Mouse (Mus musculus) liver, embryonic 14.5 days (tissue): ENCODE results near the gene Dync2li1.

Experiments used
- CTCF ChIP-seq: IDR thresholded peaks from 2 replicates; pipeline ENCODE4 v1.5.1; 2016; ENCODE audit warnings: antibody characterized with exemption, low read depth, control low read depth
- EP300 ChIP-seq: IDR thresholded peaks from 2 replicates; pipeline ENCODE4 v1.6.1; 2016; ENCODE audit warnings: antibody characterized with exemption, low read depth

GRCm38 (mm10) chr17:84608606-84609005, 17.7 kb upstream of the Dync2li1 start:
- TF ChIP-seq CTCF = no peak
- TF ChIP-seq EP300 = no peak
